Mouse (Mus musculus): ENCODE measurements around the gene B3galt6. TPM values are rescaled to one million over a fixed set of nuclear protein-coding genes. Genes with fewer than 3 reads are reported as not detected.

B3galt6 gene
- polyA plus RNA-seq, 1 experiment from 2014 or later: 20.2 TPM

- WGBS: 1% methylated on average over 17 of the region's 17 CpGs
- Histone ChIP-seq H3K4me1 (peaks cover 19% of the 10 kb centered on the region), H3K27me3 (replicated peaks) (no peaks in the 10 kb centered on the region; the same call in 1 of the 2 replicates), H3K4me3 (peak overlapping the region; percentile 97), H3K4me2 (replicated peaks) (peak overlapping the region; percentile 95), H3K36me3 (peaks cover 30% of the 10 kb centered on the region), H3K27ac (no peak overlapping the region), H3K9ac (peak overlapping the region; percentile 91), H3K9me3 (no peaks in the 10 kb centered on the region)
- 0 out of 2 replicates have a peak, but pooled peaks have one; percentile 14 for ATAC-seq (ENCODE audit: low FRiP score, low read depth)
Observed at GRCm38 (mm10) chr4:155944271-155944670, 48.2 kb downstream of the B3galt6 start.

GRCm38 (mm10) chr4:155943534-155944249 is 48.8 kb downstream of the B3galt6 start, which contains the start of gene Ube2j2:
Gene Ube2j2, plus strand, starts transcription at chr4:155943831.
- peak; percentile 99 for ATAC-seq (ENCODE audit: low FRiP score, low read depth)
- H3K9ac ChIP-seq: peak within 1 kb of the TSS; percentile 91
- peak within 1 kb of the TSS; percentile 97 for H3K4me3 ChIP-seq
- no peaks in the 10 kb centered on the region for H3K9me3 ChIP-seq
- H3K4me1 ChIP-seq: peaks cover 19% of the 10 kb centered on the region
- H3K36me3 ChIP-seq: peaks cover 25% of the 10 kb centered on the region
- H3K27ac ChIP-seq: peak within 1 kb of the TSS; percentile 47; the same call in 1 of the 2 replicates
- WGBS: under 1% methylated on average over 85 of the region's 85 CpGs
- H3K27me3 ChIP-seq (replicated peaks): no peaks in the 10 kb centered on the region; the same call in 1 of the 2 replicates
- peak within 1 kb of the TSS; percentile 95 for H3K4me2 ChIP-seq (replicated peaks)

GRCm38 (mm10) chr4:155943049-155943452 is 49.4 kb downstream of the B3galt6 start:
- peak; percentile 52 for ATAC-seq (ENCODE audit: low FRiP score, low read depth)
- Histone ChIP-seq H3K9me3 (no peaks in the 10 kb centered on the region), H3K27ac (peak overlapping the region; percentile 47; the same call in 1 of the 2 replicates), H3K9ac (peak overlapping the region; percentile 91), H3K4me2 (replicated peaks) (peak overlapping the region; percentile 95), H3K36me3 (peaks cover 19% of the 10 kb centered on the region), H3K27me3 (replicated peaks) (no peaks in the 10 kb centered on the region; the same call in 1 of the 2 replicates), H3K4me1 (peaks cover 19% of the 10 kb centered on the region), H3K4me3 (peak overlapping the region; percentile 97)
- WGBS: under 1% methylated on average over 17 of the region's 17 CpGs

Other genes starting within 250 kb of the B3galt6 start
- gene Atad3a, start 231.6 kb downstream of the B3galt6 start, polyA plus RNA-seq (2016; fragmentation: Nextera tagmentation; extraction: Ambion mirVana): 85.2 and 90.7 TPM in 2 replicates
- 16.6 and 17.9 TPM in 2 replicates for gene Vwa1, start 218.0 kb downstream of the B3galt6 start, polyA plus RNA-seq (2016; fragmentation: Nextera tagmentation; extraction: Ambion mirVana)
- gene Tmem88b, start 206.8 kb downstream of the B3galt6 start, polyA plus RNA-seq (2016; fragmentation: Nextera tagmentation; extraction: Ambion mirVana): 0.56 and 0.86 TPM in 2 replicates
- not detected in 2 replicates for gene Ankrd65, start 202.2 kb downstream of the B3galt6 start, polyA plus RNA-seq (2016; fragmentation: Nextera tagmentation; extraction: Ambion mirVana)
- 226 and 242 TPM in 2 replicates for gene Mrpl20, start 189.8 kb downstream of the B3galt6 start, polyA plus RNA-seq (2016; fragmentation: Nextera tagmentation; extraction: Ambion mirVana)
- 203 and 204 TPM in 2 replicates for gene Ccnl2, start 180.2 kb downstream of the B3galt6 start, polyA plus RNA-seq (2016; fragmentation: Nextera tagmentation; extraction: Ambion mirVana)
- gene Aurkaip1, start 161.4 kb downstream of the B3galt6 start, polyA plus RNA-seq (2016; fragmentation: Nextera tagmentation; extraction: Ambion mirVana): 142 and 144 TPM in 2 replicates
- gene Mxra8, start 153.0 kb downstream of the B3galt6 start, polyA plus RNA-seq (2016; fragmentation: Nextera tagmentation; extraction: Ambion mirVana): 26.7 and 27.1 TPM in 2 replicates
- gene Dvl1, start 145.2 kb downstream of the B3galt6 start, polyA plus RNA-seq (2016; fragmentation: Nextera tagmentation; extraction: Ambion mirVana): 26.2 and 32.1 TPM in 2 replicates
- gene Tas1r3, start 129.3 kb downstream of the B3galt6 start, polyA plus RNA-seq (2016; fragmentation: Nextera tagmentation; extraction: Ambion mirVana): 0.28 and 0.56 TPM in 2 replicates
- gene Cptp, start 123.2 kb downstream of the B3galt6 start, polyA plus RNA-seq (2016; fragmentation: Nextera tagmentation; extraction: Ambion mirVana): 19.5 and 22.1 TPM in 2 replicates
- 77.0 TPM in 2 replicates for gene Ints11, start 123.1 kb downstream of the B3galt6 start, polyA plus RNA-seq (2016; fragmentation: Nextera tagmentation; extraction: Ambion mirVana)
- 46.6 and 52.0 TPM in 2 replicates for gene Pusl1, start 100.9 kb downstream of the B3galt6 start, polyA plus RNA-seq (2016; fragmentation: Nextera tagmentation; extraction: Ambion mirVana)
- gene Acap3, start 100.8 kb downstream of the B3galt6 start, polyA plus RNA-seq (2016; fragmentation: Nextera tagmentation; extraction: Ambion mirVana): 65.5 and 68.0 TPM in 2 replicates
- 159 and 167 TPM in 2 replicates for gene Ube2j2, start 48.8 kb downstream of the B3galt6 start, polyA plus RNA-seq (2016; fragmentation: Nextera tagmentation; extraction: Ambion mirVana)
- 17.2 and 19.0 TPM in 2 replicates for gene C1qtnf12, start 30.3 kb downstream of the B3galt6 start, polyA plus RNA-seq (2016; fragmentation: Nextera tagmentation; extraction: Ambion mirVana)
- 129 and 133 TPM in 2 replicates for gene Sdf4, start 223 bp upstream of the B3galt6 start, polyA plus RNA-seq (2016; fragmentation: Nextera tagmentation; extraction: Ambion mirVana)
- 0.52 and 0.81 TPM in 2 replicates for gene Tnfrsf4, start 21.2 kb upstream of the B3galt6 start, polyA plus RNA-seq (2016; fragmentation: Nextera tagmentation; extraction: Ambion mirVana)
- 1.6 and 2.0 TPM in 2 replicates for gene Tnfrsf18, start 33.5 kb upstream of the B3galt6 start, polyA plus RNA-seq (2016; fragmentation: Nextera tagmentation; extraction: Ambion mirVana)
- 0.20 TPM in 1 of 2 replicates, not detected in the other for gene Ttll10, start 66.8 kb upstream of the B3galt6 start, polyA plus RNA-seq (2016; fragmentation: Nextera tagmentation; extraction: Ambion mirVana)
- gene 9430015G10Rik, start 117.3 kb upstream of the B3galt6 start, polyA plus RNA-seq (2016; fragmentation: Nextera tagmentation; extraction: Ambion mirVana): 42.4 and 45.6 TPM in 2 replicates
- gene Rnf223, start 137.9 kb upstream of the B3galt6 start, polyA plus RNA-seq (2016; fragmentation: Nextera tagmentation; extraction: Ambion mirVana): 0.52 TPM in 2 replicates
- 149 and 165 TPM in 2 replicates for gene Agrn, start 204.8 kb upstream of the B3galt6 start, polyA plus RNA-seq (2016; fragmentation: Nextera tagmentation; extraction: Ambion mirVana)
- gene Isg15, start 208.2 kb upstream of the B3galt6 start, polyA plus RNA-seq (2016; fragmentation: Nextera tagmentation; extraction: Ambion mirVana): 0.89 and 1.6 TPM in 2 replicates
- 6.8 and 7.0 TPM in 2 replicates for gene AW011738, start 210.7 kb upstream of the B3galt6 start, polyA plus RNA-seq (2016; fragmentation: Nextera tagmentation; extraction: Ambion mirVana)
- 1.7 and 2.0 TPM in 2 replicates for gene Perm1, start 223.2 kb upstream of the B3galt6 start, polyA plus RNA-seq (2016; fragmentation: Nextera tagmentation; extraction: Ambion mirVana)
- 27.3 and 29.0 TPM in 2 replicates for gene Plekhn1, start 242.2 kb upstream of the B3galt6 start, polyA plus RNA-seq (2016; fragmentation: Nextera tagmentation; extraction: Ambion mirVana)
- 74.0 and 74.5 TPM in 2 replicates for gene Noc2l, start 243.4 kb upstream of the B3galt6 start, polyA plus RNA-seq (2016; fragmentation: Nextera tagmentation; extraction: Ambion mirVana)

Measured in neural tube, embryonic 12.5 days (tissue).